Mouse (Mus musculus) 3134 (cell line): ENCODE measurements around the gene Ddx41.

Experiments
- DNase-seq: peaks from one replicate; pipeline ENCODE4 v3.0.0-alpha.2; 2011; ENCODE audit warnings: low spot score; ENCODE audit not compliant: insufficient read length; ENCODE audit errors: extremely low read depth

Ddx41 gene

GRCm38 (mm10) chr13:55510332-55510667 is 26.2 kb downstream of the Ddx41 start:
- no peak for DNase-seq

GRCm38 (mm10) chr13:55508531-55508930 is 27.9 kb downstream of the Ddx41 start:
- DNase-seq = no peak

GRCm38 (mm10) chr13:55507877-55508276 is 28.6 kb downstream of the Ddx41 start:
- DNase-seq = no peak

GRCm38 (mm10) chr13:55506697-55507096 is 29.8 kb downstream of the Ddx41 start:
- DNase-seq = no peak

GRCm38 (mm10) chr13:55505810-55506209 is 30.6 kb downstream of the Ddx41 start:
- no peak for DNase-seq

- DNase-seq = no peak
Measured at GRCm38 (mm10) chr13:55504390-55504789, 32.1 kb downstream of the Ddx41 start.

- DNase-seq = no peak
Measured at GRCm38 (mm10) chr13:55502405-55502804, 34.1 kb downstream of the Ddx41 start.

GRCm38 (mm10) chr13:55500575-55500974 is 35.9 kb downstream of the Ddx41 start:
- no peak for DNase-seq

- DNase-seq = no peak
Measured at GRCm38 (mm10) chr13:55498906-55499305, 37.6 kb downstream of the Ddx41 start.

GRCm38 (mm10) chr13:55496661-55497060 is 39.8 kb downstream of the Ddx41 start:
- DNase-seq = no peak

GRCm38 (mm10) chr13:55495702-55496101 is 40.8 kb downstream of the Ddx41 start:
- no peak for DNase-seq

- no peak for DNase-seq
Measured at GRCm38 (mm10) chr13:55494883-55495621, 41.4 kb downstream of the Ddx41 start.

- DNase-seq = no peak
Measured at GRCm38 (mm10) chr13:55494257-55494656, 42.2 kb downstream of the Ddx41 start.

- DNase-seq = no peak
Measured at GRCm38 (mm10) chr13:55487578-55488498, 48.6 kb downstream of the Ddx41 start, which contains the start of gene Dbn1. Dbn1 (minus strand) TSS chr13:55488111.

- DNase-seq = no peak
Measured at GRCm38 (mm10) chr13:55486916-55487577, 49.4 kb downstream of the Ddx41 start.

GRCm38 (mm10) chr13:55486029-55486794 is 50.2 kb downstream of the Ddx41 start:
- DNase-seq = no peak

GRCm38 (mm10) chr13:55484520-55485088 is 51.9 kb downstream of the Ddx41 start:
- DNase-seq = no peak

GRCm38 (mm10) chr13:55483593-55483992 is 52.9 kb downstream of the Ddx41 start:
- DNase-seq = no peak

GRCm38 (mm10) chr13:55483071-55483470 is 53.4 kb downstream of the Ddx41 start:
- DNase-seq = no peak

GRCm38 (mm10) chr13:55482542-55482941 is 53.9 kb downstream of the Ddx41 start:
- DNase-seq = peak; percentile 65
